Mouse (Mus musculus): ENCODE data around the gene Gls. TPM values are rescaled to one million over a fixed set of nuclear protein-coding genes. Genes with fewer than 3 reads are reported as not detected.

The Gls gene
- polyA plus RNA-seq, 1 experiment from 2014 or later = 21.5 TPM

- Histone ChIP-seq H3K9me3 (no peaks in the 10 kb centered on the region), H3K4me3 (no peak overlapping the region), H3K36me3 (replicated peaks) (no peaks in the 10 kb centered on the region), H3K27me3 (replicated peaks; ENCODE audit: low read depth, poor library complexity, severe bottlenecking) (no peaks in the 10 kb centered on the region), H3K27ac (replicated peaks) (no peak overlapping the region), H3K4me1 (no peaks in the 10 kb centered on the region)
- DNase-seq (ENCODE audit: low spot score) = peak; percentile 56
- WGBS = 6% methylated on average over 3 of the region's 3 CpGs
Measured at GRCm38 (mm10) chr1:52170057-52170456, 63.0 kb downstream of the Gls start.

GRCm38 (mm10) chr1:52166652-52167220, 66.3 kb downstream of the Gls start:
- no peak overlapping the region for H3K27ac ChIP-seq (replicated peaks)
- H3K4me3 ChIP-seq = no peak overlapping the region
- H3K36me3 ChIP-seq (replicated peaks) = no peaks in the 10 kb centered on the region
- no peak for DNase-seq (ENCODE audit: low spot score)
- no peaks in the 10 kb centered on the region for H3K4me1 ChIP-seq
- no peaks in the 10 kb centered on the region for H3K9me3 ChIP-seq
- 76% methylated on average over 14 of the region's 14 CpGs for WGBS
- H3K27me3 ChIP-seq (replicated peaks; ENCODE audit: low read depth, poor library complexity, severe bottlenecking) = no peaks in the 10 kb centered on the region

GRCm38 (mm10) chr1:52163707-52164457, 69.2 kb downstream of the Gls start:
- H3K36me3 ChIP-seq (replicated peaks) = no peaks in the 10 kb centered on the region
- no peak for DNase-seq (ENCODE audit: low spot score)
- no peak overlapping the region for H3K27ac ChIP-seq (replicated peaks)
- WGBS = 86% methylated on average over 5 of the region's 5 CpGs
- 0 out of 2 replicates have a peak, but pooled peaks cover 3% of the 10 kb centered on the region for H3K4me1 ChIP-seq
- H3K27me3 ChIP-seq (replicated peaks; ENCODE audit: low read depth, poor library complexity, severe bottlenecking) = no peaks in the 10 kb centered on the region
- no peaks in the 10 kb centered on the region for H3K9me3 ChIP-seq
- no peak overlapping the region for H3K4me3 ChIP-seq

GRCm38 (mm10) chr1:52161151-52161550, 71.9 kb downstream of the Gls start:
- no peaks in the 10 kb centered on the region for H3K27me3 ChIP-seq (replicated peaks; ENCODE audit: low read depth, poor library complexity, severe bottlenecking)
- no peaks in the 10 kb centered on the region for H3K9me3 ChIP-seq
- peaks cover 8% of the 10 kb centered on the region for H3K36me3 ChIP-seq (replicated peaks)
- no peak for DNase-seq (ENCODE audit: low spot score)
- no peak overlapping the region for H3K27ac ChIP-seq (replicated peaks)
- 0 out of 2 replicates have a peak, but pooled peaks cover 3% of the 10 kb centered on the region for H3K4me1 ChIP-seq
- WGBS = 85% methylated on average over 8 of the region's 8 CpGs
- H3K4me3 ChIP-seq = no peak overlapping the region

GRCm38 (mm10) chr1:52158490-52159381, 74.3 kb downstream of the Gls start:
- no peaks in the 10 kb centered on the region for H3K27me3 ChIP-seq (replicated peaks; ENCODE audit: low read depth, poor library complexity, severe bottlenecking)
- no peak overlapping the region for H3K4me3 ChIP-seq
- H3K36me3 ChIP-seq (replicated peaks) = peaks cover 8% of the 10 kb centered on the region
- WGBS = 77% methylated on average over 17 of the region's 17 CpGs
- DNase-seq (ENCODE audit: low spot score) = no peak
- H3K9me3 ChIP-seq = no peaks in the 10 kb centered on the region
- 0 out of 2 replicates have a peak, but pooled peaks cover 3% of the 10 kb centered on the region for H3K4me1 ChIP-seq
- H3K27ac ChIP-seq (replicated peaks) = no peak overlapping the region

- H3K4me3 ChIP-seq = no peak overlapping the region
- WGBS = 93% methylated on average over 2 of the region's 2 CpGs
Measured at GRCm38 (mm10) chr1:52158040-52158439, 75.0 kb downstream of the Gls start.

GRCm38 (mm10) chr1:52156351-52156750, 76.7 kb downstream of the Gls start:
- H3K36me3 ChIP-seq (replicated peaks) = peaks cover 13% of the 10 kb centered on the region
- H3K27ac ChIP-seq (replicated peaks) = no peak overlapping the region
- DNase-seq (ENCODE audit: low spot score) = no peak
- WGBS = 93% methylated on average over 10 of the region's 10 CpGs
- no peaks in the 10 kb centered on the region for H3K27me3 ChIP-seq (replicated peaks; ENCODE audit: low read depth, poor library complexity, severe bottlenecking)
- H3K4me3 ChIP-seq = no peak overlapping the region
- peaks cover 5% of the 10 kb centered on the region; the same call in 1 of the 2 replicates for H3K4me1 ChIP-seq
- no peaks in the 10 kb centered on the region for H3K9me3 ChIP-seq

More at GRCm38 (mm10) chr1:52158040-52158439, 75.0 kb downstream of the Gls start:
- no peak for DNase-seq (ENCODE audit: low spot score)
- Histone ChIP-seq H3K36me3 (replicated peaks) (peaks cover 8% of the 10 kb centered on the region), H3K27me3 (replicated peaks; ENCODE audit: low read depth, poor library complexity, severe bottlenecking) (no peaks in the 10 kb centered on the region), H3K4me1 (peaks cover 4% of the 10 kb centered on the region; the same call in 1 of the 2 replicates), H3K9me3 (no peaks in the 10 kb centered on the region), H3K27ac (replicated peaks) (no peak overlapping the region)

GRCm38 (mm10) chr1:52154890-52155289, 78.1 kb downstream of the Gls start:
- no peak for DNase-seq (ENCODE audit: low spot score)
- Histone ChIP-seq H3K4me1 (peaks cover 17% of the 10 kb centered on the region), H3K36me3 (replicated peaks) (peaks cover 15% of the 10 kb centered on the region), H3K27me3 (replicated peaks; ENCODE audit: low read depth, poor library complexity, severe bottlenecking) (no peaks in the 10 kb centered on the region), H3K4me3 (no peak overlapping the region), H3K9me3 (no peaks in the 10 kb centered on the region), H3K27ac (replicated peaks) (no peak overlapping the region)
- WGBS = 85% methylated on average over 8 of the region's 8 CpGs

GRCm38 (mm10) chr1:52152936-52153335, 80.1 kb downstream of the Gls start:
- DNase-seq (ENCODE audit: low spot score) = no peak
- Histone ChIP-seq H3K27me3 (replicated peaks; ENCODE audit: low read depth, poor library complexity, severe bottlenecking) (no peaks in the 10 kb centered on the region), H3K27ac (replicated peaks) (no peak overlapping the region), H3K36me3 (replicated peaks) (peaks cover 15% of the 10 kb centered on the region), H3K9me3 (no peaks in the 10 kb centered on the region), H3K4me1 (peaks cover 32% of the 10 kb centered on the region), H3K4me3 (no peak overlapping the region)
- WGBS = 31% methylated on average over 3 of the region's 3 CpGs

- no peaks in the 10 kb centered on the region for H3K9me3 ChIP-seq
- H3K4me1 ChIP-seq = peaks cover 37% of the 10 kb centered on the region
- peaks cover 10% of the 10 kb centered on the region for H3K36me3 ChIP-seq (replicated peaks)
- no peaks in the 10 kb centered on the region for H3K27me3 ChIP-seq (replicated peaks; ENCODE audit: low read depth, poor library complexity, severe bottlenecking)
- no peak for DNase-seq (ENCODE audit: low spot score)
- no peak overlapping the region for H3K27ac ChIP-seq (replicated peaks)
- no peak overlapping the region for H3K4me3 ChIP-seq
- WGBS = 71% methylated on average over 13 of the region's 13 CpGs
Measured at GRCm38 (mm10) chr1:52152369-52152768, 80.7 kb downstream of the Gls start.

GRCm38 (mm10) chr1:52151166-52151565, 81.9 kb downstream of the Gls start:
- Histone ChIP-seq H3K27ac (replicated peaks) (no peak overlapping the region), H3K36me3 (replicated peaks) (peaks cover 7% of the 10 kb centered on the region), H3K4me3 (no peak overlapping the region), H3K4me1 (peaks cover 43% of the 10 kb centered on the region), H3K9me3 (no peaks in the 10 kb centered on the region), H3K27me3 (replicated peaks; ENCODE audit: low read depth, poor library complexity, severe bottlenecking) (no peaks in the 10 kb centered on the region)
- WGBS = 93% methylated on average over 5 of the region's 5 CpGs
- no peak for DNase-seq (ENCODE audit: low spot score)

- Histone ChIP-seq H3K9me3 (no peaks in the 10 kb centered on the region), H3K27me3 (replicated peaks; ENCODE audit: low read depth, poor library complexity, severe bottlenecking) (no peaks in the 10 kb centered on the region), H3K4me3 (no peak overlapping the region), H3K4me1 (peaks cover 43% of the 10 kb centered on the region), H3K27ac (replicated peaks) (no peak overlapping the region), H3K36me3 (replicated peaks) (peaks cover 7% of the 10 kb centered on the region)
- 57% methylated on average over 11 of the region's 11 CpGs for WGBS
- no peak for DNase-seq (ENCODE audit: low spot score)
Measured at GRCm38 (mm10) chr1:52150676-52151075, 82.4 kb downstream of the Gls start.

Measured in embryonic facial prominence, embryonic 10.5 days (tissue).